Mouse (Mus musculus) CH12.LX (cell line): Measurements from ENCODE around the gene Olfr467. TPM values are rescaled to one million over a fixed set of nuclear protein-coding genes. Genes with fewer than 3 reads are reported as not detected.

ENCODE experiments used
- polyA plus RNA-seq: library from polyadenylated mRNA; unstranded; fragments of >175 nt; gene quantifications from 2 replicates; pipeline ENCODE4 v1.2.1, GENCODE M21; 2012; ENCODE audit warnings: low read depth; ENCODE audit not compliant: insufficient read length
- total RNA-seq, 2 experiments: library from RNA; depleted of rRNA; stranded (reverse); fragments of 300-350 nt in 1 of 2; fragments of >200 nt in 1 of 2; gene quantifications; 2 replicates each; pipeline ENCODE4 v1.2.3; 2012 to 2014

Olfr467 gene
- total and polyA plus RNA-seq, 3 experiments, result not detected

Other genes starting within 250 kb of the Olfr467 start
- not detected in 2 replicates for gene Olfml1, start 244.8 kb upstream of the Olfr467 start, total RNA-seq (2012; rRNA removed)
- gene Olfml1, start 244.8 kb upstream of the Olfr467 start, total RNA-seq (2014; rRNA removed), result not detected in 2 replicates
- not detected in 2 replicates for gene Olfml1, start 244.8 kb upstream of the Olfr467 start, polyA plus RNA-seq
- 27.5 and 40.3 TPM in 2 replicates for gene Ppfibp2, start 217.1 kb upstream of the Olfr467 start, total RNA-seq (2012; rRNA removed)
- 30.2 and 32.9 TPM in 2 replicates for gene Ppfibp2, start 217.1 kb upstream of the Olfr467 start, total RNA-seq (2014; rRNA removed)
- gene Ppfibp2, start 217.1 kb upstream of the Olfr467 start, polyA plus RNA-seq, result 40.2 and 44.7 TPM in 2 replicates
- gene 5330417H12Rik, start 187.1 kb upstream of the Olfr467 start, total RNA-seq (2012; rRNA removed), result 0.13 TPM in 1 of 2 replicates, not detected in the other
- not detected in 2 replicates for gene 5330417H12Rik, start 187.1 kb upstream of the Olfr467 start, total RNA-seq (2014; rRNA removed)
- gene 5330417H12Rik, start 187.1 kb upstream of the Olfr467 start, polyA plus RNA-seq, result not detected in 2 replicates
- 0.17 TPM in 1 of 2 replicates, not detected in the other for gene Cyb5r2, start 54.2 kb upstream of the Olfr467 start, total RNA-seq (2012; rRNA removed)
- gene Cyb5r2, start 54.2 kb upstream of the Olfr467 start, total RNA-seq (2014; rRNA removed), result not detected in 2 replicates
- 0.18 TPM in 1 of 2 replicates, not detected in the other for gene Cyb5r2, start 54.2 kb upstream of the Olfr467 start, polyA plus RNA-seq
- gene Ovch2, start 11.1 kb upstream of the Olfr467 start, total RNA-seq (2012; rRNA removed), result not detected in 2 replicates
- gene Ovch2, start 11.1 kb upstream of the Olfr467 start, total RNA-seq (2014; rRNA removed), result not detected in 2 replicates
- gene Ovch2, start 11.1 kb upstream of the Olfr467 start, polyA plus RNA-seq, result not detected in 2 replicates
- not detected in 2 replicates for gene Olfr469, start 13.3 kb downstream of the Olfr467 start, total RNA-seq (2012; rRNA removed)
- gene Olfr469, start 13.3 kb downstream of the Olfr467 start, total RNA-seq (2014; rRNA removed), result not detected in 2 replicates
- not detected in 2 replicates for gene Olfr469, start 13.3 kb downstream of the Olfr467 start, polyA plus RNA-seq
- gene Olfr470, start 35.2 kb downstream of the Olfr467 start, total RNA-seq (2012; rRNA removed), result not detected in 2 replicates
- gene Olfr470, start 35.2 kb downstream of the Olfr467 start, total RNA-seq (2014; rRNA removed), result not detected in 2 replicates
- gene Olfr470, start 35.2 kb downstream of the Olfr467 start, polyA plus RNA-seq, result not detected in 2 replicates
- gene Olfr472, start 85.6 kb downstream of the Olfr467 start, total RNA-seq (2012; rRNA removed), result not detected in 2 replicates
- gene Olfr472, start 85.6 kb downstream of the Olfr467 start, total RNA-seq (2014; rRNA removed), result not detected in 2 replicates
- gene Olfr472, start 85.6 kb downstream of the Olfr467 start, polyA plus RNA-seq, result 0.04 TPM in 1 of 2 replicates, not detected in the other
- not detected in 2 replicates for gene Olfr473, start 118.2 kb downstream of the Olfr467 start, total RNA-seq (2012; rRNA removed)
- gene Olfr473, start 118.2 kb downstream of the Olfr467 start, total RNA-seq (2014; rRNA removed), result not detected in 2 replicates
- not detected in 2 replicates for gene Olfr473, start 118.2 kb downstream of the Olfr467 start, polyA plus RNA-seq
- gene Olfr474, start 142.4 kb downstream of the Olfr467 start, total RNA-seq (2012; rRNA removed), result not detected in 2 replicates
- not detected in 2 replicates for gene Olfr474, start 142.4 kb downstream of the Olfr467 start, total RNA-seq (2014; rRNA removed)
- gene Olfr474, start 142.4 kb downstream of the Olfr467 start, polyA plus RNA-seq, result not detected in 2 replicates
- not detected in 2 replicates for gene Olfr476, start 152.5 kb downstream of the Olfr467 start, total RNA-seq (2012; rRNA removed)
- not detected in 2 replicates for gene Olfr476, start 152.5 kb downstream of the Olfr467 start, total RNA-seq (2014; rRNA removed)
- not detected in 2 replicates for gene Olfr476, start 152.5 kb downstream of the Olfr467 start, polyA plus RNA-seq
- not detected in 2 replicates for gene Olfr477, start 174.4 kb downstream of the Olfr467 start, total RNA-seq (2012; rRNA removed)
- gene Olfr477, start 174.4 kb downstream of the Olfr467 start, total RNA-seq (2014; rRNA removed), result not detected in 2 replicates
- not detected in 2 replicates for gene Olfr477, start 174.4 kb downstream of the Olfr467 start, polyA plus RNA-seq
- gene Olfr478, start 221.7 kb downstream of the Olfr467 start, total RNA-seq (2012; rRNA removed), result not detected in 2 replicates
- gene Olfr478, start 221.7 kb downstream of the Olfr467 start, total RNA-seq (2014; rRNA removed), result not detected in 2 replicates
- gene Olfr478, start 221.7 kb downstream of the Olfr467 start, polyA plus RNA-seq, result not detected in 2 replicates
- not detected in 2 replicates for gene Olfr479, start 238.4 kb downstream of the Olfr467 start, total RNA-seq (2012; rRNA removed)
- gene Olfr479, start 238.4 kb downstream of the Olfr467 start, total RNA-seq (2014; rRNA removed), result not detected in 2 replicates
- gene Olfr479, start 238.4 kb downstream of the Olfr467 start, polyA plus RNA-seq, result not detected in 2 replicates